Mouse (Mus musculus): Measurements from ENCODE around the gene Dnm3. TPM values are rescaled to one million over a fixed set of nuclear protein-coding genes. Genes with fewer than 3 reads are reported as not detected.

Dnm3 gene
- polyA plus RNA-seq, 1 experiment, result not detected

DNA sequence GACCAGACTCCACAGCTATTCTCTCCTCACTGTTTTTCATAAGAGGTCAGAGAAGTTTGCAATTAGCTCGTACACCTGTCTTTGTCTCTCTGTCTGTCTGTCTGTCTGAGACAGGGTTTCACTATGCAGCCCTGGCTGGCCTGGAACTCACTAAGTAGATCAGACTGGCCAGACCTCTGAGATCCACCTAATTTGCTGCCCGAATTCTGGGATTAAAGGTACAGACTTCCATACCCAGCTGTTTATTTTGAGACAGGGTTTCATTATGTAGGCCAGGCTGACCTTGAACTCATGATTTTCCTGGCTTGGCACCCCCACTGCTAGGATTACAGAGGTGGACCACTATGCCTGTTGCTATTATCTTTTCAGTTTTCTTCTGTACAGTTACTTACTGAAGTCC lies 319.3 kb downstream of the Dnm3 start:
- Histone ChIP-seq H3K4me3 (ENCODE audit: insufficient read depth, low read depth, low read length) (no peak overlapping the region), H3K4me1 (ENCODE audit: control insufficient read depth, insufficient read depth, low read length) (peaks cover 3% of the 10 kb centered on the region; the same call in 1 of the 2 replicates), H3K27ac (ENCODE audit: insufficient read depth, low read depth, low read length) (no peak overlapping the region)
- WGBS, result 87% methylated on average over 2 of the region's 2 CpGs
- TF ChIP-seq CTCF (IDR thresholded peaks at IDR 0.05; ENCODE audit: insufficient read depth, low read depth, low read length) (no peak), POLR2A (IDR thresholded peaks at IDR 0.05; ENCODE audit: insufficient read depth, low read depth, low read length) (no peak)

- H3K4me1 ChIP-seq (ENCODE audit: control insufficient read depth, insufficient read depth, low read length), result peaks cover 3% of the 10 kb centered on the region; the same call in 1 of the 2 replicates
- no peak overlapping the region for H3K27ac ChIP-seq (ENCODE audit: insufficient read depth, low read depth, low read length)
- TF ChIP-seq POLR2A (IDR thresholded peaks at IDR 0.05; ENCODE audit: insufficient read depth, low read depth, low read length) (no peak), CTCF (IDR thresholded peaks at IDR 0.05; ENCODE audit: insufficient read depth, low read depth, low read length) (no peak)
- H3K4me3 ChIP-seq (ENCODE audit: insufficient read depth, low read depth, low read length), result no peak overlapping the region
- WGBS, result 95% methylated on average over 5 of the region's 5 CpGs
Observed at GRCm38 (mm10) chr1:162157659-162158058, 320.2 kb downstream of the Dnm3 start.

GRCm38 (mm10) chr1:162156873-162157272 lies 321.0 kb downstream of the Dnm3 start:
- H3K4me3 ChIP-seq (ENCODE audit: insufficient read depth, low read depth, low read length), result no peak overlapping the region
- 38% methylated on average over 5 of the region's 5 CpGs for WGBS
- peaks cover 3% of the 10 kb centered on the region; the same call in 1 of the 2 replicates for H3K4me1 ChIP-seq (ENCODE audit: control insufficient read depth, insufficient read depth, low read length)
- TF ChIP-seq POLR2A (IDR thresholded peaks at IDR 0.05; ENCODE audit: insufficient read depth, low read depth, low read length), result no peak
- TF ChIP-seq CTCF (IDR thresholded peaks at IDR 0.05; ENCODE audit: insufficient read depth, low read depth, low read length), result no peak
- no peak overlapping the region for H3K27ac ChIP-seq (ENCODE audit: insufficient read depth, low read depth, low read length)

DNA sequence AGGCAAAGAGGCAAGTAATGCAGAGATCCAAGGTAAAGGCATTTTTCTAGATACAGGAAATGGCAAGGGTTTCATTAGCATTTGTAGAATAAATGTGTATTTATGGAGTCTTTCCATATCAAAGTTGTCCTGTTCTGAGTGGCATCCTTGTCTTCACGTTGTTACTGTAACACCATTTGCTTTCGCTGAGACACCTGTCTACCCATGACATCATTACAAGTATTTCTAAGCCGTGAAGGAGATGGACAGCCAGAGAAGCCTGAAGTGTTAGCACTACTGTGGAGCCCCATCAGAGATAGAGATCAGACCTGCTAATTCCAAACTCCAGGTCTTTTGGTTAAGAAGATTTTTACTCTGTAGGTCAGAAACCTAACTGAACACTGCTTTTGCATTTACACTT lies 322.3 kb downstream of the Dnm3 start:
- Histone ChIP-seq H3K4me1 (ENCODE audit: control insufficient read depth, insufficient read depth, low read length) (peaks cover 3% of the 10 kb centered on the region; the same call in 1 of the 2 replicates), H3K4me3 (ENCODE audit: insufficient read depth, low read depth, low read length) (no peak overlapping the region), H3K27ac (ENCODE audit: insufficient read depth, low read depth, low read length) (no peak overlapping the region)
- no peak for TF ChIP-seq CTCF (IDR thresholded peaks at IDR 0.05; ENCODE audit: insufficient read depth, low read depth, low read length)
- TF ChIP-seq POLR2A (IDR thresholded peaks at IDR 0.05; ENCODE audit: insufficient read depth, low read depth, low read length), result no peak
- WGBS, result 89% methylated on average over 3 of the region's 3 CpGs

DNA sequence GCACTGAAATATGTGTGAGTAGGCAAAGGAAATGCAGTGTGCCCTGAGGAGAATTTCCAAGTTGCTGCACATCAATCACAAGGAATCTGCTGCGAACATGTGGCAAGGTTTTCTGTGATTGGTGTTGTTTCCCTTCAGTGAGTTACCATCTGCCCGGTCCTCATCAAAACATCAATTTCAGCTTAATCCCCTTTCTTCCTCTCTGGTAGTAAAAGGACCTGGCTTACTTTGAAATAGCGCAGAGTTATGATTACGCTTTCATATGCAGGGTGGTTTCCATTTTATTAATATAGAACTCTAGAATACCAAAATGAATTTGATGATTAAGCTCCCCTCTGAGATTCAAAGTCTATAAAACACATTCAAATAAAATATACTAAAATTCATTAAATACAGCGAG lies 324.7 kb downstream of the Dnm3 start:
- WGBS, result 85% methylated on average over 5 of the region's 5 CpGs
- TF ChIP-seq POLR2A (IDR thresholded peaks at IDR 0.05; ENCODE audit: insufficient read depth, low read depth, low read length), result no peak
- TF ChIP-seq CTCF (IDR thresholded peaks at IDR 0.05; ENCODE audit: insufficient read depth, low read depth, low read length), result no peak
- Histone ChIP-seq H3K4me3 (ENCODE audit: insufficient read depth, low read depth, low read length) (no peak overlapping the region), H3K27ac (ENCODE audit: insufficient read depth, low read depth, low read length) (no peak overlapping the region), H3K4me1 (ENCODE audit: control insufficient read depth, insufficient read depth, low read length) (peaks cover 3% of the 10 kb centered on the region; the same call in 1 of the 2 replicates)

- TF ChIP-seq CTCF (IDR thresholded peaks at IDR 0.05; ENCODE audit: insufficient read depth, low read depth, low read length) (no peak), POLR2A (IDR thresholded peaks at IDR 0.05; ENCODE audit: insufficient read depth, low read depth, low read length) (no peak)
Observed at GRCm38 (mm10) chr1:162149730-162150129, 328.1 kb downstream of the Dnm3 start.

GRCm38 (mm10) chr1:162147554-162147953 lies 330.3 kb downstream of the Dnm3 start:
- TF ChIP-seq POLR2A (IDR thresholded peaks at IDR 0.05; ENCODE audit: insufficient read depth, low read depth, low read length) (no peak), CTCF (IDR thresholded peaks at IDR 0.05; ENCODE audit: insufficient read depth, low read depth, low read length) (no peak)
- no peaks in the 10 kb centered on the region for H3K4me1 ChIP-seq (ENCODE audit: control insufficient read depth, insufficient read depth, low read length)
- WGBS, result 91% methylated on average over 3 of the region's 3 CpGs
- no peak overlapping the region for H3K4me3 ChIP-seq (ENCODE audit: insufficient read depth, low read depth, low read length)
- no peak overlapping the region for H3K27ac ChIP-seq (ENCODE audit: insufficient read depth, low read depth, low read length)

More at GRCm38 (mm10) chr1:162149730-162150129, 328.1 kb downstream of the Dnm3 start:
- H3K4me1 ChIP-seq (ENCODE audit: control insufficient read depth, insufficient read depth, low read length), result no peaks in the 10 kb centered on the region
- 90% methylated on average over 3 of the region's 3 CpGs for WGBS
- H3K4me3 ChIP-seq (ENCODE audit: insufficient read depth, low read depth, low read length), result no peak overlapping the region
- H3K27ac ChIP-seq (ENCODE audit: insufficient read depth, low read depth, low read length), result no peak overlapping the region

GRCm38 (mm10) chr1:162145748-162146147 lies 332.1 kb downstream of the Dnm3 start:
- Histone ChIP-seq H3K27ac (ENCODE audit: insufficient read depth, low read depth, low read length) (no peak overlapping the region), H3K4me3 (ENCODE audit: insufficient read depth, low read depth, low read length) (no peak overlapping the region), H3K4me1 (ENCODE audit: control insufficient read depth, insufficient read depth, low read length) (no peaks in the 10 kb centered on the region)
- 85% methylated on average over 6 of the region's 6 CpGs for WGBS
- TF ChIP-seq POLR2A (IDR thresholded peaks at IDR 0.05; ENCODE audit: insufficient read depth, low read depth, low read length) (no peak), CTCF (IDR thresholded peaks at IDR 0.05; ENCODE audit: insufficient read depth, low read depth, low read length) (no peak)

- Histone ChIP-seq H3K4me1 (ENCODE audit: control insufficient read depth, insufficient read depth, low read length) (no peaks in the 10 kb centered on the region), H3K27ac (ENCODE audit: insufficient read depth, low read depth, low read length) (no peak overlapping the region), H3K4me3 (ENCODE audit: insufficient read depth, low read depth, low read length) (no peak overlapping the region)
- TF ChIP-seq CTCF (IDR thresholded peaks at IDR 0.05; ENCODE audit: insufficient read depth, low read depth, low read length) (no peak), POLR2A (IDR thresholded peaks at IDR 0.05; ENCODE audit: insufficient read depth, low read depth, low read length) (no peak)
- 100% methylated on average over 1 of the region's 1 CpGs for WGBS
Observed at GRCm38 (mm10) chr1:162144992-162145391, 332.8 kb downstream of the Dnm3 start.

Data from olfactory bulb, adult 2 months (tissue).